Mouse (Mus musculus) G1E-ER4 (cell line): Measurements from ENCODE around the gene Fxyd1. TPM values are rescaled to one million over a fixed set of nuclear protein-coding genes. Genes with fewer than 3 reads are reported as not detected.

Experiments used
- GATA1 ChIP-seq: IDR thresholded peaks from one replicate; pipeline ENCODE4 v1.8.0; 2012; ENCODE audit warnings: low read length, inconsistent platforms
- polyA plus RNA-seq: library from polyadenylated mRNA; stranded (reverse); fragments of >175 nt; gene quantifications from 2 replicates; pipeline ENCODE4 v1.2.3, GENCODE M21; 2012

Gene Fxyd1
- polyA plus RNA-seq, 1 experiment, result not detected

DNA sequence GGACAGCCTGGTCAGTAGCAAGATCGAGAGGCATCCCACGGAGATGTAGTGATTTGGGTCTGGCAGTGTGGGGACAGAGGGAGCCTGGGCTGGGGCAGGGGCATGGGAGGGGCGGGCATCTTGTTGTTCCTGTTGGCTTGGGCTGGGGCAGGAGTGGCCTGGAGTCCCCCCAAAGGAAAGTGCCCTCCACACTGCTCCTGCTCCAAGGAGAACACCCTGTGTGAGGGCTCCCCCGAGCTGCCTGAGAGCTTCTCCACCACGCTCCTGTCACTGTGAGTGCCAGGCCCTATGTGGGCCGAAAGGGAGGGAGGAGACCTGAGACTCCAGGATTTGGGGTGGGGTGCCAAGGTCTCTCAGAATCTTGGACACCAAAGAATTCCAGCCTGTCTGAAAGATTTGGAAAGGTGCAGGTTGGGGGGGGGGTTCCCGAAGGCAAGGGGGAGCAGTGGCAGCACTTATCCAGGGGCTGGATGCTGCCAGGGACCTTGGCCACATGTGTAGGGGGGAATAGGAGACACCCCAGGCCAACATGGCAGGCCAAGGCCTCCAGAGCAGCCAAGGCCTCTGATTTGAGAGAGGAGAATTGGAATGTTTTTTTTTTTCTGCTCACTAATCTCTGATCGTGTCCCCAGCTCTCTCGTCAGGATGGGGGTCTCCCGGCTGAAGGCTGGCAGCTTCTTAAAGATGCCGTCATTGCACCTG lies 3.1 kb upstream of the Fxyd1 start:
- TF ChIP-seq GATA1, result no peak

DNA sequence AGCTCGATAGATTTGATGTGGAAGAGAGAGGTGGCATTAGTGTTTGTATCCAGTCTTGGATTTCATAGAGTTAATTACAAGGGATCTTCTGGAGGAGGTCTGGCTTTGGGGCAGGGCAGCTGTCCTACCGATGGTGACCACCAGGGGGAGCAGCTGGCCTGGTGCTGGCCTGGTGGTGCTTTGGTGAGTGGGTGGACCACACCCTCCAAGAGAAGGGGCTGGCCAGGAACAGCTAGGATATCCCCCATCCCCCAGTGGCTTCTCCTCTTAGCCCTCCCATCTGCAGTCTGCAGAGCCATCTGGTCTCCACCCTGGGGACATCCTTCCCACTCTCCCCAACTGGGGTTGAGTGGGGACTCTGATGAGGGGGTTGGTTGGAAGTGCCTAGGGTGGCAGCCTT lies 2.1 kb upstream of the Fxyd1 start, which contains the start of gene Lgi4:
Gene Lgi4, plus strand, starts transcription at position 235 of the 400 bp plus-strand sequence.
- TF ChIP-seq GATA1, result no peak

DNA sequence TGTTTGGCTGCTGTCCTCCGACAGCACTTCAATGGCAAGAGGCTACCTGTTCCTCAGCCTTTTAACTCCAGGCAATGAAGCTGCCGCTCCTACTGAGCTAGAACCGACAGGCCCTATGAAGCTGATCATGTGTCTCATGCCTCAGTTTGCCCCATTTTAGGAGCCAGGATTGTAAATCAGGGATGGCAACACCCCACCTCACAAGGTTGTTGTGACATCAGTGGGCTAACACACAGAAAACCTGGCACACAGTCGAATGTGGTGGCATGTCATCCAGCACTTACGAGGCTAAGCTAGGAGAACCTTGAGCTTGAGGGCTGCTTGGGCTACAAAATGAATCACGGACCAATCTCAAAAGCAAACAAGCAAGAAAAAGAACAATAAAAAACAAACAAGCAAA lies 1.2 kb upstream of the Fxyd1 start:
- TF ChIP-seq GATA1, result no peak

GRCm38 (mm10) chr7:31057730-31058129 lies 731 bp upstream of the Fxyd1 start:
- TF ChIP-seq GATA1, result no peak

DNA sequence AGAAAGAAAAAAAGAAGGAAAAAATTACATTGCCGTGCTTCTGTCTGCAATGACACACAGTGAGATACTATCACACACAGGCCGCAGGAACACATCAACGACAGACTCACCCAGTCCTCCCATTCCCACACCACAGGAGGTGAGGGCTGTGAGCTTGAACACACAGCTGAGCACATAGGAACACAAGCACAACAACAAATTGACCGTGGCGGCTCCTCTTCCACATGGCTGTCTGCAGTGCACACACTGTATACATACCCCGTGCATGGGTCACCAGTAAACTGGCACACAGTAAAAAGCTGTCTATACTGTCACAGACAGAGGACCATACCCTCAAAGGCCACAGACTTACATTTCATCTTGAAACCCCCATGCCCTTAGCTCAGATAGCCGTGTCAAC lies 551 bp downstream of the Fxyd1 start:
- no peak for TF ChIP-seq GATA1

DNA sequence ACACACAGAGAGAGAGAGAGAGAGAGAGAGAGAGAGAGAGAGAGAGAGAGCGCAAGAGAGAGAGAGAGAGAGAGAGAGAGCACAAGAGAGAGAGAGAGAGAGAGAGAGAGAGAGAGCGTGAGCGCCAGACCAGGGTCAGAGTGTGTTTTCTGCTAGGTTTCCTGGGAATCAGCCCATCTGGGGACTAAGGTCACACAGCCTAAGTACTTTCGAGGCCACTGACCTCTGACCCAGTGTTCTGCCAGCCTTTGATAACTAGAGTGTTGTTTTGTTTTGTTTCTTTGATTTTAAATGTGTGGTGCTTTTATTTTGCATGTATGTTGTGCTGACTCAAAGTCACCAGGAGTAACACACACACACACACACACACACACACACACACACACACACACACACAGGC lies 1.1 kb downstream of the Fxyd1 start:
- no peak for TF ChIP-seq GATA1

GRCm38 (mm10) chr7:31055354-31055824 lies 1.6 kb downstream of the Fxyd1 start:
- no peak for TF ChIP-seq GATA1

- no peak for TF ChIP-seq GATA1
Observed at GRCm38 (mm10) chr7:31054661-31055320, 2.2 kb downstream of the Fxyd1 start.

DNA sequence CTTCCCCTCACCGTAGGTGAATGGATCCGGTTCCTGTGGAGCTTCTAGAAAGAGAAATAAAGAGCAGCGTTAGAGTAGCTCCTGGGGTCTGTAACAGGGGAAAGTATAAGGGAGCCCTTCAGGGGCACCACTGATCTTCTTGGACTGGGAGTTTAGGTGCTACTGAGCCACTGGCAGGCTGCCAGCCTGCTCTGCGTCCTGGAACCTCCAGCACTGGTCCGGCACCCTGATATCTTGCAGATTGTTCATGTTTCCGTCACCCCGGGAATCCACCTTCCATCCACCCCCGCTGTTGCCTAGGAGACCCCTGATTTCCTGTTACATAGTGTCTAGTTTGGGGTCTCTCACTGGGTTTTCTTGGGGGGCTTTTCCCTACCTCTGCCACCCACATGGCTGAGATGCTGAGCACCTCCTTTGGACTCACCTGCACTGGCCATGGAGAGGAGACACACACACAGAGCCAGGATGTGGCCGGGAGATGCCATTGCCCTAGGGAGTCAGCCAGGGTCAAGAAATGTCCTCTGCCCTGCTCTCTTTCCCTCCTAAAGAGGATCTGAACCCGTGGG lies 3.0 kb downstream of the Fxyd1 start:
- no peak for TF ChIP-seq GATA1

GRCm38 (mm10) chr7:31052636-31053434 lies 4.2 kb downstream of the Fxyd1 start:
- no peak for TF ChIP-seq GATA1

DNA sequence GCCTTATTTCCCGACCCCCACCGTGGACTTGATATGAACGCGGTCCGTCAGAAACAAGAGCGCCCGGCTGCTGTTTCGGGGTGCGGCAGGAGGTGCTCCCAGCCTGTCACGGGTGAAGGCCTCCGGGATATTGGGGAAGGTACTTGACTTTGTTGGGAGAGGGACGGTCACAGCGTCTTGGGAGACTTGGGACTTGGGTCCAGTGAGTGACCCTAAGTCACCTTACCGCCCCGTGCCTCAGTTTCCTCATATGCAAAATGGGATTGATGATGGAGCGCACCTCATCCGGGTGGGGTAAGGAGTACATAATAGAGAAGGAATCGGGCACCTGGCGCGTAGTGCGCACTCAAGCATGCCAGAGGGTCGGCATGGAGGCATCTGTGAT lies 4.8 kb downstream of the Fxyd1 start:
- TF ChIP-seq GATA1, result no peak

DNA sequence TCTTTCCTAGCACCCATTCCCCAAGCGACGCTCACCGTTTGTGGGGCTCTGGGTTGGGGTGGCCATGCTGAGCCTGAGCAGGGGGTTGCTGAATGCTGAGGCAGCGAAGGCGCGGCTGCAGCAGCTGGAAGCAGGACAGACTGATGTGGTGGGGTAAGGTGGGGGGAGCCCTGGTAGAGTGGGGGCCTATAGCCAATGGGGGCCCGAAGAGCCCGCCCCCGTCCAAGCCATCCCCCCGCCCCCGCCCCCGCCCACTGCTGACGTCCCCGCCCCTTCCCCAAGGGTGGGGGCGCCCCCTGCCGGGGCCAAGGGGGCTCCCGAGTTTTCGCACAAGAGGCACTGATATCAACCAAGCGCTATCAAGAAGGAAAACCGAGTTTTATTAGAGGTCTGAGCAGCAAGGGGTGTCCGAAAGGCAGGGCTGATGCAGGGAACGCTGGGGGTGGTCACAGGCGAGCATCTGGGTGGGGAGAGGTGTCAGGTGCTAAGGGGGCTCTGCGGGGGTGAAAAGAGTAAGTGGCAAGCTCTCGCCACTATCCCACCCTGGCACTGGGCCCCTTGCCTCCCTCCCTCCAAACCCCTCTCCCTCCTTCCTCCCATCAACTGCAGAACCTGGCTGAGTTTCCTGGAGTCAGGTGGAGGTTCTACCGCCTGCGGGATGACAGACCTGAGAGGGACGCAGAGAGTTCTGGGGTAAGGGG lies 5.5 kb downstream of the Fxyd1 start, which contains the start of gene Fxyd7:
Gene Fxyd7, minus strand, starts transcription at position 147 of the 701 bp plus-strand sequence.
- no peak for TF ChIP-seq GATA1

DNA sequence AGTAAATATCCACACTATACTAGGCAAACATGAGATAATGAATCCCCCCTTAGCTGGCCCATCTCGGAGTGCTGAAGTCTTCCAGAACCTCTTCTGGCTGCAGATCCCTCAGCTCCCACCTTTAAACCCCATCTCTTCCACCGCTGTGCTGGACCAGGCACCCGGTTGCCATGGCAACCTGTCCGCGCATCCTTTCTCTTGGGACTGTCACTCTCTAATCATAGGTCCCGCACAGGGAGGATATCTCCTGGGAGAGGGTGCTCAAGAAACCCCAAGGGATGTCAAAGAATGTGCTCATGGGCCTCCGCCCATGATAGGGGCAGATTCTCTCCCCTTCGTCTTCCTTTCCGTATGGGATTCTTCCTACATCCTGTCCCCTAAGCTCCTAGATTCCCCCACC lies 6.1 kb downstream of the Fxyd1 start:
- no peak for TF ChIP-seq GATA1

- no peak for TF ChIP-seq GATA1
Observed at GRCm38 (mm10) chr7:31050487-31050886, 6.5 kb downstream of the Fxyd1 start.

GRCm38 (mm10) chr7:31049846-31050281 lies 7.1 kb downstream of the Fxyd1 start:
- no peak for TF ChIP-seq GATA1
